Mouse (Mus musculus) E14TG2a.4 (cell line): Measurements from ENCODE around the gene Il25.

Experiments used
- CTCF ChIP-seq: conservative IDR thresholded peaks from 2 replicates; pipeline ENCODE4 v1.5.1; 2014; ENCODE audit warnings: low read length
- NANOG ChIP-seq: IDR thresholded peaks from 2 replicates; pipeline ENCODE4 v1.6.1; 2014; ENCODE audit warnings: borderline replicate concordance, low read length, mixed read lengths
- POU5F1 ChIP-seq: IDR thresholded peaks from 2 replicates; pipeline ENCODE4 v1.6.1; 2014; ENCODE audit warnings: low read length, borderline replicate concordance

DNA sequence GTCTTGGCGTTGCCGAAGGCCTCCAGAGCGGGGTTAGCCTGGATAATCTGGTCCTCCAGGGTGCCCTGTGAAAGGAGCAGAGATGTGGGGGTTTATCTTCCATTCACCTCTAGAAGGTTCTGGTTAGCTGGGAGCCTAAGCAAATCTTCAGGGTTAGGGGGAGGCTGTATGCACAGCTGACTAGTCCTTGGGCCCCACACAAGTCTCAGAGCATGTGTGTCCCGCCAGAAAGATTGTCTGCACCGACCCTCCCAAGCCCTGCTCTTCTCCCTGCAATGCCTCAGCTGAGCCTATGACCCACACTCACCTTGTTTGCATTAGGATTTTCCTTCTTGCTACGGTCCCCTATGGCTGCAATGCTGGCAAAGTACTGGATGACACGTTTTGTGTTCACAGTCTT, 30.2 kb downstream of the Il25 start:
- no peak for TF ChIP-seq CTCF
- TF ChIP-seq POU5F1: no peak
- TF ChIP-seq NANOG: no peak
